Mouse (Mus musculus) midbrain, postnatal 0 days (tissue): ENCODE measurements around the gene Rac2. TPM values are rescaled to one million over a fixed set of nuclear protein-coding genes. Genes with fewer than 3 reads are reported as not detected.

Source experiments
- ATAC-seq: fragments of 200-750 bp; cut with Nextera tagmentation; 2 replicates; pipeline ENCODE4 v1.8.0; 2017; ENCODE audit warnings: moderate number of reproducible peaks, mild to moderate bottlenecking, moderate TSS enrichment, moderate library complexity; ENCODE audit not compliant: low FRiP score
- DNase-seq: peaks from one replicate; pipeline ENCODE4 v3.0.0-alpha.2; 2015; ENCODE audit warnings: low spot score
- H3K27ac ChIP-seq: fragments of 300-500 bp; sonication (generic); 2 replicates; pipeline ENCODE4 v1.5.1; 2014; ENCODE audit warnings: low read depth, mild to moderate bottlenecking, low read length, mixed read lengths
- H3K27me3 ChIP-seq: fragments of 300-500 bp; sonication (generic); 2 replicates; pipeline ENCODE4 v1.6.1; 2014; ENCODE audit warnings: low read length, control low read depth, mixed read lengths; ENCODE audit not compliant: insufficient read depth
- H3K36me3 ChIP-seq: fragments of 300-500 bp; sonication (generic); 2 replicates; pipeline ENCODE4 v1.6.1; 2014; ENCODE audit warnings: low read length, control low read depth, mixed read lengths; ENCODE audit not compliant: insufficient read depth
- H3K4me1 ChIP-seq: fragments of 300-500 bp; sonication (generic); 2 replicates; pipeline ENCODE4 v1.6.1; 2014; ENCODE audit warnings: mild to moderate bottlenecking, control low read depth, antibody characterized with exemption, low read length, mixed read lengths; ENCODE audit not compliant: insufficient read depth
- H3K4me2 ChIP-seq: fragments of 300-500 bp; sonication (generic); 2 replicates; pipeline ENCODE4 v1.6.1; 2014; ENCODE audit warnings: low read depth, mild to moderate bottlenecking, low read length, mixed read lengths; ENCODE audit not compliant: poor library complexity, severe bottlenecking
- H3K4me3 ChIP-seq: fragments of 300-500 bp; sonication (generic); 2 replicates; pipeline ENCODE4 v1.5.1; 2014; ENCODE audit warnings: low read depth, mild to moderate bottlenecking, low read length, moderate library complexity
- H3K9ac ChIP-seq: fragments of 300-500 bp; sonication (generic); replicated peaks from 2 replicates; pipeline ENCODE4 v1.6.1; 2014; ENCODE audit warnings: mild to moderate bottlenecking, low read length, moderate library complexity, mixed read lengths; ENCODE audit not compliant: poor library complexity, severe bottlenecking
- H3K9me3 ChIP-seq: fragments of 300-500 bp; sonication (generic); 2 replicates; pipeline ENCODE4 v1.6.1; 2016; ENCODE audit warnings: low read length, control low read depth
- CTCF ChIP-seq: IDR thresholded peaks from 2 replicates; pipeline ENCODE4 v1.5.1; 2016; ENCODE audit warnings: antibody characterized with exemption, mild to moderate bottlenecking
- WGBS: fragments of 180-500 bp; shearing (Covaris S2); extraction: QIAGEN DNeasy Blood & Tissue Kit; methylation state at CpG from one replicate; pipeline ENCODE4 v1.1.7; 2014; 5-methylcytosine and 5-hydroxymethylcytosine counted together
- polyA plus RNA-seq: library from polyadenylated mRNA; unstranded; fragments of >200 nt; fragmentation: Nextera tagmentation; extraction: Ambion mirVana; gene quantifications from 2 replicates; pipeline ENCODE4 v1.2.1, GENCODE M21; 2015
- total RNA-seq: library from RNA; depleted of rRNA; stranded (reverse); fragments of >200 nt; gene quantifications from 2 replicates; pipeline ENCODE4 v1.2.3, GENCODE M21; 2014

The Rac2 gene
- total and polyA plus RNA-seq, 2 experiments from 2014 or later: 1.7 to 4.9 TPM

DNA sequence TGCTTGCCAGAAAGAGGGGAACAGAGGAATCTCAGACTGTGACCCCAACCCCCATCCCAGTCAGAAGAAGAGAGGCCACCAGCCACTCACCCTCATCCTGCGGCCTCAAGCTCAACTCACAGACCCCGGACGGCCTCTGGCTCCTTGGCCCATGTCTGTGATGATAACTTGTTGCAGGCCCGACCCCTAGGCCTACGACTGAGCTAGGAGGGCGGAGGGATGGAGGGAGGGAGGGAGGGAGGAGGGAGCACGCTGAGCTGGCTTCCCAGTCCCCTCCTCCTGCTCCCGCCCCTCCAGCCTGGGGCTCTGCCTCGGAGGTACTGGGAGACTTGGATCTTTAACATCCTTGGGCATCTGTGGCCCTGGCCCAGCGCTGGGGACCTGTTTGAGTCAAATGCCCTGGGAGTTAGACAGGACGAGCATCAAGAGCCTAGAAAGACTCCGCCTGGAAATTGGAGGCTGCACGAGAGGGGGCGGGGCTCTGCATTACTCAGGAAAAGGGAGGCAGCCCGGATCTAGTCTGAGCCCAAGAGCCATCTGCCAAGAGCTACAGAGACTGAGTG, 43.1 kb downstream of the Rac2 start:
- H3K27ac ChIP-seq: no peak overlapping the region

GRCm38 (mm10) chr15:78528726-78529411, 43.7 kb downstream of the Rac2 start:
- 51% methylated on average over 11 of the region's 11 CpGs for WGBS
- Histone ChIP-seq H3K4me2 (peak overlapping the region; percentile 46), H3K27ac (no peak overlapping the region), H3K36me3 (no peaks in the 10 kb centered on the region), H3K4me3 (peak overlapping the region; percentile 20), H3K4me1 (peaks cover 6% of the 10 kb centered on the region; the same call in 1 of the 2 replicates), H3K27me3 (no peaks in the 10 kb centered on the region), H3K9ac (peak overlapping the region; percentile 55; the same call in 1 of the 2 replicates), H3K9me3 (no peaks in the 10 kb centered on the region)
- ATAC-seq: no peak
- no peak for DNase-seq
- TF ChIP-seq CTCF: no peak

More for the DNA sequence above, 43.1 kb downstream of the Rac2 start:
- peak overlapping the region; percentile 20 for H3K4me3 ChIP-seq
- H3K27me3 ChIP-seq: no peaks in the 10 kb centered on the region
- H3K9me3 ChIP-seq: no peaks in the 10 kb centered on the region
- H3K36me3 ChIP-seq: no peaks in the 10 kb centered on the region
- peaks cover 6% of the 10 kb centered on the region; the same call in 1 of the 2 replicates for H3K4me1 ChIP-seq
- no peak for TF ChIP-seq CTCF
- ATAC-seq (no peak), DNase-seq (peak; percentile 64)
- 5% methylated on average over 13 of the region's 15 CpGs for WGBS
- H3K4me2 ChIP-seq: peak overlapping the region; percentile 46
- H3K9ac ChIP-seq: peak overlapping the region; percentile 55

DNA sequence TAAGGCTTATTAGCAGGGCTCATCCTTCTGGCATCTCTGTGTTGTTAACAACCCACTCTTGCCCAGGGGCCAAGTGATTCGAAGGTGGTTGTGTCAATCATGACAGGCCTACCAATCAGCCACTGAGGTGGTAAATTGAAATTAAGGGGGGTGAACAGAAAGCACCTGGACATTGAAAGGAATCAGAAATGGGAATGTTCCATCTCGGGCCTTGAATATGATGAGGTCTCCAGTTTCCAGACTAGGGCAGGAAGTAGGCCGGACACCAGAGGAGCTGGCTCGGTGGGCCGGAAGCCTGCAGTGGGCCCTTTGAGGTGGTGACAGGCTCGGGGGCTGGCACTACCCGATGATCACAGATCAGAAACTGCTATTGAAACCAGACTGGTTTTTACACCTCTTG, 44.6 kb downstream of the Rac2 start:
- Histone ChIP-seq H3K27ac (no peak overlapping the region), H3K9ac (no peak overlapping the region), H3K9me3 (no peaks in the 10 kb centered on the region), H3K27me3 (no peaks in the 10 kb centered on the region), H3K4me3 (no peak overlapping the region), H3K4me1 (peaks cover 6% of the 10 kb centered on the region; the same call in 1 of the 2 replicates), H3K4me2 (no peak overlapping the region), H3K36me3 (no peaks in the 10 kb centered on the region)
- DNase-seq (peak; percentile 49), ATAC-seq (no peak)
- 85% methylated on average over 7 of the region's 7 CpGs for WGBS
- no peak for TF ChIP-seq CTCF

- H3K4me1 ChIP-seq: peaks cover 4% of the 10 kb centered on the region; the same call in 1 of the 2 replicates
- H3K36me3 ChIP-seq: no peaks in the 10 kb centered on the region
- no peak for TF ChIP-seq CTCF
- H3K27ac ChIP-seq: no peak overlapping the region
- H3K9ac ChIP-seq: no peak overlapping the region
- DNase-seq (no peak), ATAC-seq (no peak)
- no peaks in the 10 kb centered on the region for H3K27me3 ChIP-seq
- H3K4me3 ChIP-seq: no peak overlapping the region
- 84% methylated on average over 5 of the region's 5 CpGs for WGBS
- H3K4me2 ChIP-seq: no peak overlapping the region
- no peaks in the 10 kb centered on the region for H3K9me3 ChIP-seq
These were observed 48.4 kb downstream of the Rac2 start for GRCm38 (mm10) chr15:78524163-78524562.

- Histone ChIP-seq H3K4me2 (no peak overlapping the region), H3K27me3 (no peaks in the 10 kb centered on the region), H3K27ac (no peak overlapping the region), H3K4me3 (no peak overlapping the region), H3K36me3 (no peaks in the 10 kb centered on the region), H3K9ac (no peak overlapping the region), H3K4me1 (no peaks in the 10 kb centered on the region), H3K9me3 (no peaks in the 10 kb centered on the region)
- 80% methylated on average over 6 of the region's 6 CpGs for WGBS
- DNase-seq (no peak), ATAC-seq (no peak)
- no peak for TF ChIP-seq CTCF
These were observed 50.7 kb downstream of the Rac2 start for GRCm38 (mm10) chr15:78521892-78522291.

GRCm38 (mm10) chr15:78521331-78521730, 51.3 kb downstream of the Rac2 start:
- H3K9me3 ChIP-seq: no peaks in the 10 kb centered on the region
- no peaks in the 10 kb centered on the region for H3K27me3 ChIP-seq
- no peak for TF ChIP-seq CTCF
- no peak overlapping the region for H3K4me2 ChIP-seq
- 72% methylated on average over 8 of the region's 8 CpGs for WGBS
- H3K4me3 ChIP-seq: no peak overlapping the region
- no peak overlapping the region for H3K27ac ChIP-seq
- H3K9ac ChIP-seq: no peak overlapping the region
- DNase-seq (no peak), ATAC-seq (no peak)
- no peaks in the 10 kb centered on the region for H3K4me1 ChIP-seq
- no peaks in the 10 kb centered on the region for H3K36me3 ChIP-seq
